Mouse (Mus musculus) mature B cell (primary cell): ENCODE measurements around the gene Saxo1.

Experiments used
- in situ Hi-C: fragments of 300-500 bp; cut with MboI; formaldehyde crosslinking; loops from 2 replicates; pipeline ENCODE4 v1.14.3; 2019

The Saxo1 gene

DNA sequence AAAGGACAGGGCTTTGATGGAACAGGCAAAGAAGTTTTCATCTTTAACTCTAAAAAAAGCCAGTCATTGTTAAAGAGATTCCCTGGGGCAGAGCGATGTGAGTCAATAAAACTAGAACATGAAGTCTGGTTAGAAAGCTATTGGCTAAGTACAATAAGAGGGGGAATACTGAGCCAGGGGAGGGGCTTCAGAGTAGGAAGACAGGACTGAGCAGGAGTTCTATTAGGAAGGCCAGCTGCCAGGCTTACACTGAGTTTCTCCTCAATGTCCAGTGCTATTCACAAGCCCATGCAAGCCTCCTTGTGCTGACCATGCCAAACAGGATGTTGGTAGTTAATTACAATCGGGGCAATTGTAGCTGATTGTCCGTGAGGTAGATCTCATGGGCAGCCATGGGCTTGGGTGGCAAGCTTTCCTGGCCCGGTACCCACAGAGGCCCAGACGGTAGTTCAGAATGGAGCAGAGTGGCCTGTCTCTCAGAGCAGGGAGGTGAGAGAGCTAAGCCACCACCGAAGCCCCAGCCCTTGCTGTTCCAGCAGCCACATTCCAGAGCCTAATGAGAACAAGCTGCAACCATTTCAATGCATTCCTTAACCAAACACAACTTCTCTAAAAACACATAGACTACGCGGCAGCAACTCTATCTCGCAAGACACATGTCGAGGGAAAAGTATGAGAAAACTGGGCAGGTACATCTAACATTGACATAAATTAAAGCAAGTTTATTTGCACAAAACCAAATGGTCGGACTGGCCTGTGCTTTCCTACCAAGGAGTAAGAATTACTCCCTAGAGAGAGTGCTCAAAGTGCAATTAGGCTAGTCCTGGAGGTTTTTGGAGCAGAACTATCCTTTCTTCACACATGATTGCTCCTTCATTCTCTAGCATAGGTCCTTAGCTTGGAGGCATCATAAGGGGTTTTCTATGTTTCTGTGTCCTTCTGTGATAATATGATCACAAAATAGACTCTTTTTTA lies 30.7 kb downstream of the Saxo1 start:
- in situ Hi-C loops = no loop called here

GRCm38 (mm10) chr4:86524483-86524882 lies 33.6 kb downstream of the Saxo1 start:
- in situ Hi-C loops = no loop called here

DNA sequence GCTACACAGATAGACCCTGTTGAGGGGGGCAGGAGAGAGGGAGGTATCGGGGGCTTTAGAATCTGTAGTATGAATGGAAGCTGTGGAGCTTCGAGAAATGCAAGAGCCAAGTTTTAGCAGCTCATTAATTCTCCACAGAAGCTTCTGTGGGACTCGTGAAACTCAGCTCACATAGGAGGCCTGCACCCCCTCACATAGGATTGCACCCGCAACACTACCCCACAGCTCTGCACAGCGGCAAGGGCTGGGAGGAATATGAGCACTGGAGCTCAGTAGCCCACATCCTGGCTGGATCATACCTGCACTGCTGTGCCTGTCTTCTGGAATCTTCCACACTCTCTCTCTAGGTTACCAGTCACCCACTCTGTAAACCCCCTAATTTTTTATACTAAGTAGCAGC lies 34.4 kb downstream of the Saxo1 start:
- in situ Hi-C loops = no loop called here

GRCm38 (mm10) chr4:86520695-86521094 lies 37.4 kb downstream of the Saxo1 start:
- in situ Hi-C loops = no loop called here

- in situ Hi-C loops = no loop called here
Measured at GRCm38 (mm10) chr4:86519953-86520352, 38.2 kb downstream of the Saxo1 start.

- in situ Hi-C loops = no loop called here
Measured at GRCm38 (mm10) chr4:86504656-86505055, 53.5 kb downstream of the Saxo1 start.

DNA sequence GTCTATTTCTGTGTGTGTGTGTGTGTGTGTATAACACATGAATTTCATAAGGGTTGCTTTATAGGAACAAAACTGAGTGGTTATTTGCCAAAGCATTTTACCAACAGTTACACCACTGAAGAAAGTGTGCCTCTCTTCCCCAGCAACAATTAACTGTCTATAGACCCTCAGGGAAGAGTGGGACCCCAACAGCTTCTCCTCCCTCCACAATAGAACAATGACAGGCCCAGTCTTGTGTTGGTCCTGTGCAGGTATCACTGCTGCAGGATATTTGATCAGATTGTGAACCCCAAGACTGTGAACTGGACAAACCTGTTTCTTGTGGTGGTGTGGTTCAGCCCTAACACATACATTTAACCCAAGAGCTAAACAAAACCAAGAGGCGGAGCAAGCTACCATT lies 58.6 kb downstream of the Saxo1 start:
- in situ Hi-C loops = no loop called here

DNA sequence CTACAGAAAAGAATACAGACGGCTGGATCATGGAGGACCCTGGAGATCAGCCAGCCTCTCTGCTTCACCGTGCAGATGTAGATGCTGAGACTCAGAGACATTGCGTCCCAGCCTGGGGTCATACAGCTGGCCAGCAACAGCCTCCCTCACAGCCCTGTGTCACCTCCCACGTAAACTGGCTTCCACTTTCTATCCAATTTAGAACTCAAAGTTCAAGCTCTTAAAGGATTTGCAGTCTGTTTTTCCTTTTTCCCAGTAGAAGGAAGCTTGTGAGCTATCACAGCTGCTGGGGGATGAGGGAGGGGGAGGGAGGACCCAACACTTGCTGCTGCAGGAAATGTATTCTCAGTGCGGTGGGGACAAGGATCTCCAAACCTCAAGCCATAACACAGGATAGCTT lies 59.4 kb downstream of the Saxo1 start:
- in situ Hi-C loops = no loop called here

- in situ Hi-C loops = no loop called here
Measured at GRCm38 (mm10) chr4:86489128-86489527, 69.0 kb downstream of the Saxo1 start.

- in situ Hi-C loops = no loop called here
Measured at GRCm38 (mm10) chr4:86486901-86487300, 71.2 kb downstream of the Saxo1 start.

DNA sequence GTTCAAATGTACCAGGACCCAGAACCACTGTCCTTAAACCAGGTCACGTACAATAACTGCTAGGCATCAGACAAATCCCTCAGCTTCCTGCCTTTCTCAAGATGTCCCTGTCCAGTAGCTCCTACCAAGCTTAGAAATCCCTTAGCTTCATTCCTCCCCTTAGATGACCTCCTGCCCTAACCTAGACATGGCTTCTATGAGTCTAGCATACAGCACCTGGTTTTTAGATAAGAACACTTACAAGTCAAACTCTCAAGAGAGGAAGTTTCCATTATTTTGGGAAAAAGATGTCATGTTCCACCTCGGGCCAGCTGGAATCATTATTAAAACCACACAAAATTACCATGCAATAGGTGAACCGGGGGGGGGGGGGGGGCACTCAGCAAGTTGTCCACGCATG lies 71.6 kb downstream of the Saxo1 start:
- in situ Hi-C loops = no loop called here

DNA sequence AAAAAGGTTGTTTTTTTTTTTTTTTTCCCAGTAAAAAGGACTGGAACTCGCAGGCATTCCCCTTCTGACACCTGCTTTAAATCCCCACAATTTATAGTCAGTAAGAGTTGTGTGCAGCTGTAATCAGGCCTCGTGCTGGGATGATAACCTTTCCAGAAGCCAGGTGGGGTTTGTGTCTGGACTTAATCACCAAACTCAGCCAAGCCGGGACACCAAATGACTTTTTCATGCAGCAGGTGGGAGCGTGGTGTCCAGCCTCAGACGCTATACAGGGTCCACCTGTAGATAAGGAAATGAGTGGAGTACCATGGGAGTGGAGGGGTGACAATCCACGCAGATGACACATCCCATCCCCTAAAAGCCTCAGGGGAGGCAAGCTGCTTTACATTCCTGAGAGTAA lies 73.1 kb downstream of the Saxo1 start:
- in situ Hi-C loops = no loop called here

DNA sequence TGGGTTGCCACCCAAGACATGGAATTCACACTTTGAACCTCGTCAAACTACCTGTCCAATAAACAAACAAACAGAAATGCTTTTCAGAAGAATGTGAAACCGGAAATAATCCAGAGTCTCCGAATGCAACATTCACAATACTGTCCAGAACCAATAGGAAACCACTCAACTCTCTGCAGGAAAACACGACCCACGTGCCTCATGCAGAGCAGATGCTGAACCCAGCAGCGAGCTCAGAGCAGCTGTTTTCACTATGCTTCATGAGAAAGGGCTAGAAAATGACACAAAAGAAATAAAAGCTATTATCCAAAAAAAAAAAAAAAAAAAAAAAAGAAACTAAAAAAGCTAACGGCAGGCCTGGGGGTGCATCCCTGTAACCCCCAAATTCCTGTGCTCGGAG lies 74.4 kb downstream of the Saxo1 start:
- in situ Hi-C loops = no loop called here

DNA sequence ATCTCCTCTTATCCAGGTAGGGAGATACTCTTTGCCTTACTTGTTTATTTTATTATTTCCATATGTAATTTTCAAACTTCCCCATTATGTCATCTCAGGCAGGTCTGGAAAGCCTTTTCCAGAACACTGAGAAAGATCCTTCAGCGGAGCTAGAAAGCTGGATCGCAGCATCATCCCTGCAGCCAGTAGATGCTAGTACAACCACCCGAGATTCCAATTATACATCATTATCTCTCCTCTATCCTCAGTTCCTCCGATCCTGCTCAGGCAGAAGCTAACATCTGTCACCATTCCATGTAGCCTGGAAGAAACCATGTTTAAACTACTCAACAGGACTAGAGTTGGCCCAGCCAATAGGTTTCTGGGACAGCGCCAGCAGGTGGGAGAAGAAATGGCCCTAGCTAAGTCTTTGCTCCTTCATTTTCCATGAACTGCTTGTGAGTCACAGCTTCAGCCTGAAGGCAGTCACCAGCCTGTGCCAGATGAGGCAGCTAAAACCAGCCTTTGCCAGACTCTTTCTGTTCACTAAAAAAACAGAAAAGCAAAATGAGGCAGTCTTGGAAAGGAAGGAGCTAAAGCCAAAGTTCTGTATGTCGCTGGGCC lies 75.0 kb downstream of the Saxo1 start:
- in situ Hi-C loops = no loop called here

- in situ Hi-C loops = no loop called here
Measured at GRCm38 (mm10) chr4:86480891-86481290, 77.2 kb downstream of the Saxo1 start.

DNA sequence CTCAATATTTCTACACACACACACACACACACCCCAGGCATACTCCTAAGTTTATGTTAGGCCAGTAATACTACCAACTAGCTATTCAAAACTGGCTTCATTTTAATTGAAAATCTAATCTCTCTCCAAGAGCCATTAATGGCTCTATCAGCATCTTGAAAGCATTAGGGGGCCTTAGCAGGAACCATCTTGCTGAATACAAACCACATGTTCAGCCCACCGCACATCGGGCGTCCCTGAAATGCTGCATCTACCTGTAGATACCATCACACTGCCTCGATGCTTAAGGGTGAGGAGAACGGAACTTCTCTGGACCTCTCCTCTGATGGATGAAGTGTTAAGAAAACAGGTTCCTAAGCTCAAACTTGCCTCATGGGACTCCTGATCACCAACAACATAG lies 93.3 kb downstream of the Saxo1 start:
- in situ Hi-C loops = no loop called here

DNA sequence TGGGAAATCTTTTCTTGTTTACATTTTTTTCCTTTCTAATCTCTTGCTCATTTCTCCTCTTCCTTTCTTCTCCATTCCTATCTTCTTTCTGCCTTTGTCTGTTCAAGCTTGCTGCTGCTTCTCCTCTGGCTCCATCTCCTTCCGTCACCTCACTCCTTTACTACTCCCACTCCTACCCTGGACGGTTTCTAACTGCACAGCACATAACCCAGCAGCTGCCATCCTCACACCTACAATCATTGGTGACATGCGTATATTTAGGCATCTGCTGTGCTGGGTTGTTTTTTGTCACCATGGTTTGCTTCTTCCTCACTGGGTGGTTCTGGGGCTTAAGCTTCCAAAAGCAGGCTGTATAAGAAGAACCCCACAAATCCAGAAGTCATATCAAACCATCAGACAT lies 107.7 kb downstream of the Saxo1 start:
- in situ Hi-C loops = no loop called here

DNA sequence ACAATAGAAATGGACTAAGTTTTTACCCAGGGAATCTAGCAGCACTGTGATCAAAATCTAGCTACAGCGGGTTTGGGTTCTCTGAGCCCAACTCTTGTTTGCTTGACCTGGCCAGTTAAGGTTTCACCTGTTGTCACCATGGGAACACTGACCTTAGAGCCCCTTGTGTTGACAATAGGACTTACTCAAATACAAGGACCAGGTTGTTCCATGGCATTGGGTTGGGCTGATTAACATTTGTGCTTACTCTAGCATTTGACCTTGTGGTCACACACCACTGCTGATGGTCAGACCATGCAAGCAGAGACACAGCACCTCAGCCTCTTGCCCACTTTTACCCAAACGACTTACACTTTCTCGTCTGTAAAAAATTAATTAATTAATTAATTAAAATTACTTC lies 121.8 kb downstream of the Saxo1 start:
- in situ Hi-C loops = no loop called here

- in situ Hi-C loops = no loop called here
Measured at GRCm38 (mm10) chr4:86435631-86436030, 122.5 kb downstream of the Saxo1 start.

GRCm38 (mm10) chr4:86428091-86428745 lies 129.9 kb downstream of the Saxo1 start:
- in situ Hi-C loops = no loop called here

GRCm38 (mm10) chr4:86427312-86427711 lies 130.8 kb downstream of the Saxo1 start:
- in situ Hi-C loops = no loop called here

DNA sequence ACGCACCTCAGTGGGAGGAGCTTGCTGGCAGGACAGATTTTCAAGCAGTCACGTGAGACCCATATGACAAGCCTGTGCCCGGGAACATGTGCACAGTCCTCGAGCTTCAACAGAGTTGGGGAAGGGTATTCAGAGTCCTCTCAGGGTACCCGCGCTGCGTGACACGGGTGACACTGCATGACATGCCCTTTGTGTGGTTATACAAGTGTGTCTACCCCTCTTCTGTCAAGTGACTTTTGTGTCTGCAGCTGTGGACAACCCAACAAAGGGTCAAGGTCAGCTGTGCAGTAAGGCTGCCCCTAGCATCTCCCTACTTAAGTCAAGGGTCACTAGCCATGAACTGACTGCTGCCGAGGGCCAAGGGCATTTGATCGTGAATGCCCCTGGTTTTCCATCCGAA lies 131.6 kb downstream of the Saxo1 start:
- in situ Hi-C loops = no loop called here

- in situ Hi-C loops = no loop called here
Measured at GRCm38 (mm10) chr4:86425581-86425980, 132.5 kb downstream of the Saxo1 start.
